Mouse (Mus musculus): ENCODE measurements at regions not wholly inside any gene's neighbourhood (a gene's known extent, or its start where the extent isn't known, plus 50 kb on each side); places are given as distances from the start of the nearest gene placed in this dataset.

DNA sequence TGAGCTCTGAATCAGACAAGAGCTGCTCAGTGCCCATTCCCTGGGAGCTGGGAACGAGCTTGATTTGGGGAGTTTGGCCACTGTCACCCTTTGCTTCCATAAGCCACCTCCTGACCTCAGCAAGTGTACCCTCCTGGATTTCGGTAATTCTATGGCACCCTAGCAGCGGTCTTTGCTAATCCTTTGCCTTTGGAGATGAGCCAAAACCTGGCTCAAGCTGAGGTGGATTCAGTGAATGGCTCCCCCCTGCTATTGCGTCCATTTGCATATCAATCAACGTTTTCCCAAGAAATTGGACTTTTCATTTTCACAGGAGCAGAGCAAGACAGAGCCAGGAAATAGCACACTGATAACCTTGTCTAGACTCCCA is 204.1 kb downstream of the 1700129C05Rik start:
- no peaks in the 10 kb centered on the region for H3K36me3 ChIP-seq (ENCODE audit: control insufficient read depth, insufficient read depth, low read length)
- no peak overlapping the region for H3K9ac ChIP-seq (ENCODE audit: low read depth, low read length)
- H3K27me3 ChIP-seq (ENCODE audit: control insufficient read depth, insufficient read depth, low read length) = 0 out of 2 replicates have a peak, but pooled peaks cover 7% of the 10 kb centered on the region
- ATAC-seq (ENCODE audit: low FRiP score, low TSS enrichment) = no peak
- peaks cover 12% of the 10 kb centered on the region; the same call in 1 of the 2 replicates for H3K4me1 ChIP-seq (ENCODE audit: control insufficient read depth, insufficient read depth, low read length)
- H3K27ac ChIP-seq (ENCODE audit: low read depth, low read length) = no peak overlapping the region
- no peak overlapping the region for H3K4me2 ChIP-seq (replicated peaks; ENCODE audit: low read depth, low read length)
- no peak overlapping the region for H3K4me3 ChIP-seq (ENCODE audit: low read length)
- 54% methylated on average over 5 of the region's 5 CpGs for WGBS
- H3K9me3 ChIP-seq (ENCODE audit: control insufficient read depth, low read length) = no peaks in the 10 kb centered on the region

DNA sequence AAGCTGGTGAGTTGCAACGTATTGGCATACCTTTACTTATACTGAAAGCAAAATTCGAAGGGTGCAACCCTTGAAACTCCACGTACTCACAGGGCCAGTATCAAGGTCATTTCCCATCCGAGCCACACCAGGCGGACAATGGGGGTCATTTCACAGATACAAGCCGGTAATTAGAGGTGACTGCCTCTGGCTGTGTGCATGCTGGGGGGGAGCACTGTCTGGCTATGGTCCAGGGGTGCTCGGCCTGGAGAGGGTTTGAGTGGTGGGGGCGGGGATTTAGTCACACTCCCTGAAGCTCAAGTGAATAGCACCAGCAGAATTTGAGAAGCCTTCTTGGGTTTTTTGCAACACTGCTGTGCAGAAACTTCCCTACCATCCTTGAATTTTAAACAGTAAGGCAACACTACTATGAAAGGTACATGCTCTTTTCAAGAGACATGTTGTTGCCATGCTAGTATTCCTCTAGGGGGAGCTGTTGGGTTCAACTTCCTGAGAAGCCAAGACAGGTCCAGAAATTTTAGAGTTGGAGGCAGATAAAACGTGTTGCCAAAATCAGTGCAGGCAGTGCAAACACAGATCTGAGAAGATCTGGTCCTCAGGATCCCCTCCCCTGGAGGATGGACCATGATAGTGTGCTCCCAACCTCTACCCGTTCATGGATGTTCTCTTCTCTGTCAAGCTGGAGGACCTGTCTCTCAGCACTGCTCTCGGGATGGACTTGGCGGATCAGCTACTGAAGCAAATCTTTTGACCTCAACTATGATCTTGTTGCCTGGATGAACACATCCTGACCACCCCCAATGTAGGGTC is 204.7 kb downstream of the 1700129C05Rik start:
- H3K36me3 ChIP-seq (ENCODE audit: control insufficient read depth, insufficient read depth, low read length) = no peaks in the 10 kb centered on the region
- WGBS = 43% methylated on average over 12 of the region's 12 CpGs
- peaks cover 12% of the 10 kb centered on the region; the same call in 1 of the 2 replicates for H3K4me1 ChIP-seq (ENCODE audit: control insufficient read depth, insufficient read depth, low read length)
- peak; percentile 84 for ATAC-seq (ENCODE audit: low FRiP score, low TSS enrichment)
- H3K27me3 ChIP-seq (ENCODE audit: control insufficient read depth, insufficient read depth, low read length) = 0 out of 2 replicates have a peak, but pooled peaks cover 10% of the 10 kb centered on the region
- no peak overlapping the region for H3K4me3 ChIP-seq (ENCODE audit: low read length)
- H3K4me2 ChIP-seq (replicated peaks; ENCODE audit: low read depth, low read length) = peak overlapping the region; percentile 28
- no peaks in the 10 kb centered on the region for H3K9me3 ChIP-seq (ENCODE audit: control insufficient read depth, low read length)
- no peak overlapping the region for H3K27ac ChIP-seq (ENCODE audit: low read depth, low read length)
- H3K9ac ChIP-seq (ENCODE audit: low read depth, low read length) = no peak overlapping the region

DNA sequence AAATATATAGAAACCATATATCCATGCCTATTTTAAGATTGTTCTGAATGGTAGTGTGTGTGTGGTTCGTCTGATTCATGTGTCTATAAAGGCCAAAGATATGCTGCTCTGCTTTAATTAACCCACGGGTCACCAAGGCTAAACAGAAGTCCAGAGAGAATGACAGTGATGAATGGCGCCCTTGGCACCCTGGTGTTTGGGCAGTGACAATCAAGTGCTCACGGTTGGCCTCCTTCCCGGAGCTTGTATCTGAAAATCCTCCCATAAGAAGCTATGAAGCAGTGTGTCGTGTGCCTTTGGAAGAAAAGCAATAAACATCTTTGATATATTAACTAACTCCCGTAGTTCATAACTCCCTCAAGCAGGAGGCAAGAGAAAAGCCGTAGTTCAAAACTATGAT is 205.4 kb downstream of the 1700129C05Rik start:
- Histone ChIP-seq H3K9me3 (ENCODE audit: control insufficient read depth, low read length) (no peaks in the 10 kb centered on the region), H3K9ac (ENCODE audit: low read depth, low read length) (no peak overlapping the region), H3K27me3 (ENCODE audit: control insufficient read depth, insufficient read depth, low read length) (0 out of 2 replicates have a peak, but pooled peaks cover 10% of the 10 kb centered on the region), H3K4me1 (ENCODE audit: control insufficient read depth, insufficient read depth, low read length) (peaks cover 12% of the 10 kb centered on the region; the same call in 1 of the 2 replicates), H3K4me3 (ENCODE audit: low read length) (no peak overlapping the region), H3K27ac (ENCODE audit: low read depth, low read length) (no peak overlapping the region), H3K4me2 (replicated peaks; ENCODE audit: low read depth, low read length) (peak overlapping the region; percentile 28), H3K36me3 (ENCODE audit: control insufficient read depth, insufficient read depth, low read length) (no peaks in the 10 kb centered on the region)
- 17% methylated on average over 8 of the region's 8 CpGs for WGBS
- peak; percentile 84 for ATAC-seq (ENCODE audit: low FRiP score, low TSS enrichment)

DNA sequence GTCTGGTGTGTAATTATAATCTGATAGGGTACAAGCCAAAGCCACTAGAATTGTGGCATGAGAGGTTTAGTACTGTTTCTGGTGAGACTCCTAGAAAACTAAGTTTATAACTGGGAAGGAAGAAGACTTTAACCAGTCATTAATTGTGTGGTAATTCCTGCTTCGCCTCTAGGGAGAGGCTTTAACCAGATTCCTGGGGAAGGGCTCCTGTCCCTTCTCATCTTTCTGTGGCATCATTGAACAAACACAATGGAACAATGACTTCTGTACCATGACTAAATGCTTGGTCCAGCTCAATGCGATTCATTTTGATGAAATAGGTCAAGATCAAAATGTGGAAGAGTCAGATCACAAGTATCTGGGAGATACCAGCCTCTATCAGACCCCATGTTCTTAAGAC is 206.6 kb downstream of the 1700129C05Rik start:
- Histone ChIP-seq H3K27ac (ENCODE audit: low read depth, low read length) (no peak overlapping the region), H3K9me3 (ENCODE audit: control insufficient read depth, low read length) (no peaks in the 10 kb centered on the region), H3K4me3 (ENCODE audit: low read length) (no peak overlapping the region), H3K9ac (ENCODE audit: low read depth, low read length) (no peak overlapping the region), H3K4me2 (replicated peaks; ENCODE audit: low read depth, low read length) (no peak overlapping the region), H3K36me3 (ENCODE audit: control insufficient read depth, insufficient read depth, low read length) (no peaks in the 10 kb centered on the region), H3K27me3 (ENCODE audit: control insufficient read depth, insufficient read depth, low read length) (0 out of 2 replicates have a peak, but pooled peaks cover 10% of the 10 kb centered on the region), H3K4me1 (ENCODE audit: control insufficient read depth, insufficient read depth, low read length) (peaks cover 12% of the 10 kb centered on the region; the same call in 1 of the 2 replicates)
- no peak for ATAC-seq (ENCODE audit: low FRiP score, low TSS enrichment)
- 70% methylated on average over 2 of the region's 2 CpGs for WGBS

DNA sequence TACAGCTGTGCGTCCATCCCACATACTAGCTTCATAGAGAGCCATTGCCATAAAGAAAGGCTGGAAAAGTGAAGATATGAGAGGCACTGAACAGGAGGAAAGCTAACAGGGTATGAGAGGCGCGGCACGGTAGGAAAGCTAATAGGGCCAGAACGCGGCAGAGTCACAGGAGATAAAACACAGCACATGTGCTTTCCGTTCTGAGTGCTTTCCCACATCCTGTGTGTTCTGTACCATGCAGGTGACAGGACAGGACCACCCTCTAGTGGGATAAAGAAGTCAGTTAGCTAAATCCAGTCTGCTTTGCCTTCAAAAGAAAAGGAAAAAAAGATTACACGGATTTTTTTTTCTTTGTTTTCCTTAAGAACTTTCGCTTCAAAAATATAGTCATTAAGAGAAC is 224.8 kb downstream of the 1700129C05Rik start:
- Histone ChIP-seq H3K27me3 (ENCODE audit: control insufficient read depth, insufficient read depth, low read length) (no peaks in the 10 kb centered on the region), H3K4me2 (replicated peaks; ENCODE audit: low read depth, low read length) (no peak overlapping the region), H3K4me3 (ENCODE audit: low read length) (no peak overlapping the region), H3K4me1 (ENCODE audit: control insufficient read depth, insufficient read depth, low read length) (no peaks in the 10 kb centered on the region), H3K27ac (ENCODE audit: low read depth, low read length) (no peak overlapping the region), H3K9ac (ENCODE audit: low read depth, low read length) (no peak overlapping the region), H3K36me3 (ENCODE audit: control insufficient read depth, insufficient read depth, low read length) (no peaks in the 10 kb centered on the region), H3K9me3 (ENCODE audit: control insufficient read depth, low read length) (no peaks in the 10 kb centered on the region)
- WGBS = 70% methylated on average over 9 of the region's 9 CpGs
- no peak for ATAC-seq (ENCODE audit: low FRiP score, low TSS enrichment)

DNA sequence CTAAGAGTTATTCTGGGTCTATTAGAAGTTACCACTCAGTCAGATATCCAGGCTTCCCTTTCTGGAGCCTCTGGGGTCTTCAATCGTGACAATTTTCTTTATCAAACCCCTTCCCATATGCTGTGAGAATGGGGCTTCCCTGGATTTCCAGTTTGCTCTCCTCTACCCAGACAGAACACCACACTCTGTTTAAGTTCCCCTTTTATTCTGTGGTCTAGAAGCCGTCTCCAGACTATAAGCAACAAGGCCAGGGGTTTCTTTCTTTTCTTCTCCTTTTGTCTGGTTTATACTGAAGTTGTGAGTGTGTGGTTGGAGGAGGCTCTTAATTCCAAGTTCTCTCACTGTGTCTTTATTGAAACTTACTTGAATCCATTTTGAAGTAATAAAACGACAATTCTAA is 225.5 kb downstream of the 1700129C05Rik start:
- H3K4me1 ChIP-seq (ENCODE audit: control insufficient read depth, insufficient read depth, low read length) = no peaks in the 10 kb centered on the region
- ATAC-seq (ENCODE audit: low FRiP score, low TSS enrichment) = no peak
- H3K36me3 ChIP-seq (ENCODE audit: control insufficient read depth, insufficient read depth, low read length) = no peaks in the 10 kb centered on the region
- H3K27ac ChIP-seq (ENCODE audit: low read depth, low read length) = no peak overlapping the region
- H3K4me3 ChIP-seq (ENCODE audit: low read length) = no peak overlapping the region
- H3K27me3 ChIP-seq (ENCODE audit: control insufficient read depth, insufficient read depth, low read length) = no peaks in the 10 kb centered on the region
- no peak overlapping the region for H3K4me2 ChIP-seq (replicated peaks; ENCODE audit: low read depth, low read length)
- H3K9me3 ChIP-seq (ENCODE audit: control insufficient read depth, low read length) = no peaks in the 10 kb centered on the region
- WGBS = 89% methylated on average over 3 of the region's 3 CpGs
- H3K9ac ChIP-seq (ENCODE audit: low read depth, low read length) = no peak overlapping the region

DNA sequence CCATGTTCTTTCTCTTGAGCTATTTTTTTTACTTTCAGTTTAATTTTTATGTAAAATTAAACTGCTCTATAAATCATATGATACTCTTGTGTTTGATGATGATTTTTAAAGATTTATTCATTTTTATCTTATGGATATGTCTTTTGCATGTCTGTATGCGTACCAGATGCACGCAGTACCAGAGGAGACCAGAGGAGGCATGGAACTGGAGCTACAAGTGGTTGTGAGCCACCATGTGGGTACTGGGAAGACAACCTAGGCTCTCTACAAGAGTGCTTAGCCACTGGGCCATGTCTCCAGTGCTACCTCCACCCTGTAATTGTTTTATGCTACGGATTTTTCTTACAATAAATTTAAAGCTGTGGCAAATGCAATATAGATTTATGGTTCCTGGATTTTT is 227.8 kb downstream of the 1700129C05Rik start:
- H3K4me3 ChIP-seq (ENCODE audit: low read length) = no peak overlapping the region
- H3K9me3 ChIP-seq (ENCODE audit: control insufficient read depth, low read length) = no peaks in the 10 kb centered on the region
- no peaks in the 10 kb centered on the region for H3K4me1 ChIP-seq (ENCODE audit: control insufficient read depth, insufficient read depth, low read length)
- WGBS = 84% methylated on average over 3 of the region's 3 CpGs
- ATAC-seq (ENCODE audit: low FRiP score, low TSS enrichment) = no peak
- no peak overlapping the region for H3K4me2 ChIP-seq (replicated peaks; ENCODE audit: low read depth, low read length)
- no peak overlapping the region for H3K27ac ChIP-seq (ENCODE audit: low read depth, low read length)
- H3K9ac ChIP-seq (ENCODE audit: low read depth, low read length) = no peak overlapping the region
- H3K36me3 ChIP-seq (ENCODE audit: control insufficient read depth, insufficient read depth, low read length) = no peaks in the 10 kb centered on the region
- H3K27me3 ChIP-seq (ENCODE audit: control insufficient read depth, insufficient read depth, low read length) = no peaks in the 10 kb centered on the region

DNA sequence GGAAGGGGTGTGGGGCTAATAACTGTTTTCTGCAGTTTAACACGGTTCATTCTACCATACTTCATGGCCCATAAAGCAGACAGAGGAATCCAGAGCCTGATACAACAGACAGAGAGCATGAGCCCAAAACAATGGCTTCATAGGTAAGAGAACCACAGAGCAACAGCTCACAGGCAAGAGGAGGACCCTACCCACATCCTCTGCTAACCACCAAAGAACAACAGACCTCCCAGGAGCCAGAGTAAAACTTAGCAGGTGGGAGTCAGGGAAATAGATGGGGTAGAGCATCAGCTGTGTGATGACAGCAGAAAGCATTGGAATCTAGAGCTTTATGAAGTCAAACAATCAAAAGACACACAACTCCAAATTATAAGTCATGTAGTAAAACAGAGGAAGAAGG is 231.8 kb downstream of the 1700129C05Rik start:
- H3K9ac ChIP-seq (ENCODE audit: low read depth, low read length) = no peak overlapping the region
- no peak for ATAC-seq (ENCODE audit: low FRiP score, low TSS enrichment)
- no peaks in the 10 kb centered on the region for H3K9me3 ChIP-seq (ENCODE audit: control insufficient read depth, low read length)
- no peak overlapping the region for H3K27ac ChIP-seq (ENCODE audit: low read depth, low read length)
- WGBS = 30% methylated on average over 1 of the region's 1 CpGs
- no peak overlapping the region for H3K4me2 ChIP-seq (replicated peaks; ENCODE audit: low read depth, low read length)
- H3K4me1 ChIP-seq (ENCODE audit: control insufficient read depth, insufficient read depth, low read length) = no peaks in the 10 kb centered on the region
- no peaks in the 10 kb centered on the region for H3K36me3 ChIP-seq (ENCODE audit: control insufficient read depth, insufficient read depth, low read length)
- no peaks in the 10 kb centered on the region for H3K27me3 ChIP-seq (ENCODE audit: control insufficient read depth, insufficient read depth, low read length)
- H3K4me3 ChIP-seq (ENCODE audit: low read length) = no peak overlapping the region

DNA sequence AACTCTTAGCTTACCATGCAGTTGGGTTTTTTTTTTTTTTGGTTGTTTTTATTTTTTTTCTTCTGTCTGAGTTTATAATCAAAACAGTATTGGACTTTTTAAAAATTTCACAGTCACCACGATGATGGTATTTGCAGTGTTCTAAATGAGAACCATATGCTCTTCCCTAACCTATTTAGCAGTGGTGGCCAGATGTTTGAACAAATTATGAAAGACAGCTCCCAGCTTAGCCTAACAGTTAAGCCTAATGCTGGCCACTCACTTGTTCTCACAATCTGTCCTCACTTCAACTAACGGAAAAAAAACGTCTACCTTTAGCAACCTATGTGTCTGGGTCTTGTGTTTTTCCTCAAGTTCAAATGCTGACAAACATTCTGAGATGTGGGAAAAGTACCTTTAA is 234.8 kb downstream of the 1700129C05Rik start:
- 65% methylated on average over 3 of the region's 3 CpGs for WGBS
- Histone ChIP-seq H3K9ac (ENCODE audit: low read depth, low read length) (no peak overlapping the region), H3K36me3 (ENCODE audit: control insufficient read depth, insufficient read depth, low read length) (no peaks in the 10 kb centered on the region), H3K4me3 (ENCODE audit: low read length) (no peak overlapping the region), H3K27me3 (ENCODE audit: control insufficient read depth, insufficient read depth, low read length) (no peaks in the 10 kb centered on the region), H3K27ac (ENCODE audit: low read depth, low read length) (no peak overlapping the region), H3K9me3 (ENCODE audit: control insufficient read depth, low read length) (no peaks in the 10 kb centered on the region), H3K4me1 (ENCODE audit: control insufficient read depth, insufficient read depth, low read length) (no peaks in the 10 kb centered on the region), H3K4me2 (replicated peaks; ENCODE audit: low read depth, low read length) (no peak overlapping the region)
- no peak for ATAC-seq (ENCODE audit: low FRiP score, low TSS enrichment)
